Mouse (Mus musculus) MN1 (cell line): ENCODE measurements around the gene Slc26a5.

Experiments
- DNase-seq: peaks from one replicate; pipeline ENCODE4 v3.0.0-alpha.2; 2016; ENCODE audit warnings: low spot score

Gene Slc26a5

GRCm38 (mm10) chr5:21804837-21805236 lies 60.6 kb downstream of the Slc26a5 start:
- DNase-seq: no peak

- DNase-seq: no peak
Observed at GRCm38 (mm10) chr5:21803691-21804188, 61.7 kb downstream of the Slc26a5 start.

- DNase-seq: no peak
Observed at GRCm38 (mm10) chr5:21802907-21803306, 62.5 kb downstream of the Slc26a5 start.

- no peak for DNase-seq
Observed at GRCm38 (mm10) chr5:21792166-21792565, 73.2 kb downstream of the Slc26a5 start.

GRCm38 (mm10) chr5:21789061-21789460 lies 76.3 kb downstream of the Slc26a5 start:
- no peak for DNase-seq

GRCm38 (mm10) chr5:21787186-21788105 lies 78.0 kb downstream of the Slc26a5 start:
- DNase-seq: no peak

- peak; percentile 90 for DNase-seq
Observed at GRCm38 (mm10) chr5:21786258-21787185, 78.9 kb downstream of the Slc26a5 start.

GRCm38 (mm10) chr5:21785776-21786175 lies 79.6 kb downstream of the Slc26a5 start:
- DNase-seq: peak; percentile 20

GRCm38 (mm10) chr5:21785053-21785452 lies 80.4 kb downstream of the Slc26a5 start, which contains the start of the genes Dnajc2 and Psmc2:
Dnajc2 (minus strand) TSS chr5:21785251.
Psmc2 (plus strand) TSS chr5:21785283.
- DNase-seq: peak; percentile 85

GRCm38 (mm10) chr5:21784161-21785052 lies 81.0 kb downstream of the Slc26a5 start:
- peak; percentile 29 for DNase-seq

- DNase-seq: no peak
Observed at GRCm38 (mm10) chr5:21776491-21776890, 88.9 kb downstream of the Slc26a5 start.

- no peak for DNase-seq
Observed at GRCm38 (mm10) chr5:21769841-21770240, 95.6 kb downstream of the Slc26a5 start.

- DNase-seq: no peak
Observed at GRCm38 (mm10) chr5:21768506-21768905, 96.9 kb downstream of the Slc26a5 start.
